Mouse (Mus musculus) embryonic stem cell, embryonic (primary cell): ENCODE data around the gene Prkcsh.

ENCODE experiments used
- CTCF ChIA-PET, 4 experiments: fragments of 300-600 bp in 2 of 4; fragments of 350-600 bp in 2 of 4; sonication (Branson Sonifier 250); formaldehyde crosslinking; loops; one replicate each; lab custom pipeline; 2022; ENCODE audit warnings: inconsistent platforms in 2 of 4; lab: Charles Lee
- POLR2A ChIA-PET, 4 experiments: fragments of 300-600 bp in 2 of 4; fragments of 350-600 bp in 2 of 4; sonication (Branson Sonifier 250); formaldehyde crosslinking; loops; one replicate each; lab custom pipeline; 2022; ENCODE audit warnings: antibody characterized with exemption in 4 of 4, inconsistent platforms in 1 of 4; lab: Charles Lee

Prkcsh gene

DNA sequence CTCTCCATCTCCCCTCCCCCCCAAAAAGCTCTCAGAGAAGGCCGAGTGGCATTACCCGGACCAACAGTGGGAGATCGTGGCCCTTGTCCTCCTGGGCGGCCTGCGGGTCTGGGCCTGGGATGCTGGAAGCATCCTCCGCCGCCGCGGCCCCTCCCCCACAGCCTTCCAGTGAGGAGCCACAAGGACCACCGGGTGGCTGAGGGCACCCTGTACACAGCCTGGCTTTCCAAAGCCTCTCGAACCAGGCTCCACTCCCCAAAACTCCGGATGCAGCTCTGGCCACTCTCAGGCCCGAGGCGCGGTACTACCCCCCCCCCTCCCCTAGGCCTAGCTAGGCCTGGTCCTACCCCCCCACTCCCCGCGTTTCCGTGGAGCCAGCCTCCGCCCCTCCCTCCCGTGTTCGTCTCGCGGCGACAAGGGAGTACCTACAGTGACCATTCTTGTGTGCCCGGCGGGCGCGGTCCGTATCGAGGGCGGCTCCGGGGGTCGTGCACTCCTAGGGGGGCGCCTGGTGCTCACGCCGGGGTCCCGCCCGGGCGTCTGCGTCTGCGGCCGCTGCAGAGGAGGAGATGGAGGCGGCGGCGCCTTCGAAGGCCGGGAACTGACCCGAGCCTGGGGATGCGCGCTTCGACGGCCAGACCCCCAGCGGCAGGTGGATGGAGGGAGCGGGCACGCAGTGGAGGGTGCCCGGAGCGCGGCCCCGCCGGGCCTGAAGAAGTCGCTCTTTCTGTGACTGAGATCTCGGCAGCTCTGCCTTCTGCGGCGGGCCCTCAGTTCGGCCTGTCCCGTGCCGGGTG, 48.8 kb downstream of the Prkcsh start:
- ChIA-PET CTCF (interaction anchor here in 3 of 4 experiments (0.6 to 1.5 kb wide), 4 partner anchors 34 to 427 kb away, joined by 3 to 5 read pairs (median 4); partner anchors contain the start of gene Ecsit (in 1 of the 3)), POLR2A (interaction anchor here (0.6 to 3.9 kb wide), 53 partner anchors 10 to 1289 kb away, joined by 3 to 24 read pairs (median 4); partner anchors contain the start of genes Ccdc159 (in 2 of the 4), Ecsit (in 2 of the 4), Tmem205 (in 2 of the 4) and 9530077C05Rik (in 1 of the 4))

- POLR2A ChIA-PET, result interaction anchor here in 3 of 4 experiments (0.6 to 3.9 kb wide), 29 partner anchors 8 to 1290 kb away, joined by 3 to 24 read pairs (median 4); partner anchors contain the start of genes Ecsit (in 1 of the 3), Gm49318 (in 1 of the 3), Ldlr (in 1 of the 3) and Pigyl (in 1 of the 3)
- CTCF ChIA-PET, result interaction anchor here in 2 of 4 experiments (0.6 kb wide), 3 partner anchors 66 to 328 kb away, joined by 4 to 5 read pairs (median 4); no protein-coding TSS in a partner anchor
These were observed 49.3 kb downstream of the Prkcsh start, which contains the start of gene Elavl3 for GRCm38 (mm10) chr9:22051958-22052254. TSS of gene Elavl3 (minus strand) at chr9:22052023.

DNA sequence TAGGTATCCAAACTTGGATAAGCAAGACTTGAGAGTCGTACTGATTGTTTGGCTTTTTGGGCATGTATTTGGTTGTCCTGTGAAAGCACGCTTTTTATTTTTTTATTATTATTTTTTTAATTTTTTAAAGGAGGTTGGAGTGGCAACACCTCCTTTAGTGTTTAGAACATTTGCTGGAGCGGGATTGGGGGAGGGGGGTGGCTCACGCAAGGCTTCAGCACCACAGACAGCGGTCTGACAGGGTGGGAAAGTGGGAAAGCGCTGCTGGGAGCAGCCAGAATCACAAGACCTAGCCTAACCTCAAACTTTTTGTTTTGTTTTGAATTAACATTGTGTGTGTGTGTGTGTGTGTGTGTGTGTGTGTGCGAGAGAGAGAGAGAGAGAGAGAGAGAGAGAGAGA, 51.1 kb downstream of the Prkcsh start:
- POLR2A ChIA-PET, result interaction anchor here in 3 of 4 experiments (0.6 to 4.9 kb wide), 38 partner anchors 10 to 508 kb away, joined by 3 to 43 read pairs (median 5); partner anchors contain the start of genes 9530077C05Rik (in 1 of the 3), Carm1 (in 1 of the 3), Ecsit (in 1 of the 3) and Gm49318 (in 1 of the 3)
- CTCF ChIA-PET, result interaction anchor here in 3 of 4 experiments (0.5 to 3.5 kb wide), 20 partner anchors 12 to 293 kb away, joined by 3 to 18 read pairs (median 5); partner anchors contain the start of genes Ccdc159 (in 1 of the 3), Gm49318 (in 1 of the 3), Pigyl (in 1 of the 3) and Tmem205 (in 1 of the 3)

GRCm38 (mm10) chr9:22054411-22055076, 51.9 kb downstream of the Prkcsh start:
- CTCF ChIA-PET, result interaction anchor here (0.5 to 3.5 kb wide), 59 partner anchors 9 to 456 kb away, joined by 3 to 18 read pairs (median 4); partner anchors contain the start of genes 9530077C05Rik (in 2 of the 4), Gm49318 (in 2 of the 4), Zfp653 (in 2 of the 4) and Ccdc159 (in 1 of the 4)
- POLR2A ChIA-PET, result interaction anchor here (0.5 to 4.9 kb wide), 98 partner anchors 9 to 1242 kb away, joined by 3 to 43 read pairs (median 4); partner anchors contain the start of genes Gm49318 (in 3 of the 4), Zfp653 (in 3 of the 4), Ccdc159 (in 2 of the 4) and Ldlr (in 2 of the 4)

DNA sequence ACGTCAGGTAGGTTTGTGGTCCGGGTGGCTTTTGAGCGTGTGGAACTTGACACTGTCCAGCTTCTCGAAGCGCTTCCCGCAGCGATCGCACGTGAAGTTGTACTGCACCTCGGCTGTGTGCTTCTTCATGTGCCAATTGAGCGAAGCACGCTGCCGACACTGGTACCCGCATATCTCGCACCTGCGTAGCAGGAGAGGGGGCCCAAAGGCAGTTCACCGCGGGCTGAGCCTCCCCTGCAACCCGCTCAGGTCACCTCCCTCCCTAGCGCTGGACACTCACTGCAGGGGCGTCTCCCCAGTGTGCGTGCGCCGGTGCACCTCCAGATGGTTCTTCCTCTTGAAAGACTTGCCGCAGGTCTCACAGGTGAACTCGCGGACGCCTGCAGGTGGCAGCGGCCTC, 53.1 kb downstream of the Prkcsh start:
- ChIA-PET CTCF (interaction anchor here (0.5 to 3.5 kb wide), 14 partner anchors 9 to 355 kb away, joined by 3 to 18 read pairs (median 6); partner anchors contain the start of genes Gm49318 (in 2 of the 4), Zfp653 (in 2 of the 4), 9530077C05Rik (in 1 of the 4) and Ccdc159 (in 1 of the 4)), POLR2A (interaction anchor here in 3 of 4 experiments (0.5 to 4.9 kb wide), 23 partner anchors 9 to 510 kb away, joined by 3 to 43 read pairs (median 6); partner anchors contain the start of genes Gm49318 (in 2 of the 3), Zfp653 (in 2 of the 3), Anln (in 1 of the 3) and Carm1 (in 1 of the 3))

GRCm38 (mm10) chr9:22056303-22056910, 53.8 kb downstream of the Prkcsh start:
- CTCF ChIA-PET, result interaction anchor here in 3 of 4 experiments (0.6 to 3.5 kb wide), 3 partner anchors 10 to 77 kb away, joined by 4 to 18 read pairs (median 7); no protein-coding TSS in a partner anchor
- POLR2A ChIA-PET, result interaction anchor here in 3 of 4 experiments (0.9 to 4.9 kb wide), 13 partner anchors 8 to 129 kb away, joined by 3 to 43 read pairs (median 5); partner anchors contain the start of genes Gm49318 (in 2 of the 3), Zfp653 (in 2 of the 3), Ccdc159 (in 1 of the 3) and Ecsit (in 1 of the 3)

DNA sequence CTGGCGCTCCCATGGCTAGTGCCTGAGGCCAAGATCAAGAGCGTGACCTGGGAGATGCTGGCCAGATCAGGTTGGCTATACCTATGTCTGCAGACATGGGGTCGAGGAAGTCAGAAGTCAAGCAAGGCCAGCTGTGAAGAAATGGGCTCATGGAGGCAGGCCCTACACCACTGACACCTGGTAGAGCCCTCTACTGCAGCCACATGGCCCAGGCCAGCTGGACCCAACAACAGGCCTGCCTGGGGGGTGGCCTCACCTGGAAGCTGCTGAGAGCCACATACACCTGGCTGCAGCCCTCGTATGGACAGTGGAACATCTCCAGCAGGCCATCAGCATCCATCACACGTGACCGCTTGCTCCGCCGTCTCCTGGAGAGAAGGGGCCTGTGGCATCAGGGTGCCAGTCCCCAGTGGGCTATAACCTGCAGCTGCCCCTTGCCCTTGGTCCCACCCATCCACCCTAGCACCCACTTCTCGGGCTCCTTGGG, 54.5 kb downstream of the Prkcsh start:
- POLR2A ChIA-PET, result interaction anchor here in 2 of 4 experiments (0.9 to 4.9 kb wide), 10 partner anchors 9 to 130 kb away, joined by 3 to 43 read pairs (median 4); partner anchors contain the start of genes Gm49318 (in 2 of the 2), Zfp653 (in 2 of the 2), Ccdc159 (in 1 of the 2) and Ecsit (in 1 of the 2)
- CTCF ChIA-PET, result interaction anchor here in 3 of 4 experiments (1.3 to 3.5 kb wide), 3 partner anchors 10 to 78 kb away, joined by 4 to 18 read pairs (median 4); no protein-coding TSS in a partner anchor

DNA sequence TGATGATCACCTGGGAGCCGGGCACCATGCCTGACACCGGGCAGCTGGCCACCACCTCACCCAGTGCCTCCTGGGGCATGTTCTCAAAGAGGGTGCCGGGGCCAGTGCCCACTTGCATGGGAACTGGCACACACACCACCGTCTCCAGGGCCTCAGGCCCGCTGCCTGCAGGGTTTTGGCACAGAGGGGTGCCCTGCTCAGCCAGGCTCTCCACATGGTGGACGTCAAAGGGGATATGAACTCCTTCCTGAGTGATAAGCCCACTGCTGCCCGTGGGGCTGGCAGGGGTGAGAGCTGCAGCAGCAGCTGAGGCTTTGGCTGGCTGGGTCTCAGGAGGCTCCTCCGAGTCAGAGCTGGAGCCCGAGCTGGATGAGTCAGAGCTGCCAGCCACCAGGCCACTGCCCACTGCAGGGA, 55.4 kb downstream of the Prkcsh start:
- ChIA-PET POLR2A (interaction anchor here in 3 of 4 experiments (0.6 to 4.9 kb wide), 10 partner anchors 8 to 339 kb away, joined by 3 to 43 read pairs (median 4); partner anchors contain the start of genes Gm49318 (in 2 of the 3) and Zfp653 (in 2 of the 3)), CTCF (interaction anchor here in 2 of 4 experiments (1.3 to 1.6 kb wide), 2 partner anchors 9 kb away, joined by 4 read pairs; no protein-coding TSS in a partner anchor)

DNA sequence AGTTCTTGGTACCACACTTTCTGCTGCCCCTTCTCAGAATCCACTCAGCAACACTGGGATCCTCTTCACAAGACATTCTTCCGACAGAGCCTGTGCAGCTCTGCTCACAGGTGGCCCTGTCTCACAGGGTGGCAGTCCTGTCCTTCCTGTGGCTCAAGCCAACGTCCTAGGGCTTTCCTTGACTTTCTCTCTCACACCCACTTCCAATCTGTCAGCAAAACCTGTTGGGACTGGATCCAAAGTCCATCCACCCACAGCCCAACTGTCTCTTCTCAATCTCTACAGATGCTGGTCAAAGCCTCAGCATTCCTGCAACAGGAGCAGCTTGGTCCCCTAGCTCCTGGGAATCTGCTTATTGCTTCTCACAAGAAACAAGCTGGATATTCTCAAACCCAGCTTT, 58.7 kb downstream of the Prkcsh start:
- CTCF ChIA-PET, result interaction anchor here in 2 of 4 experiments (0.9 to 1.0 kb wide), 2 partner anchors 37 to 66 kb away, joined by 3 to 4 read pairs; no protein-coding TSS in a partner anchor
- POLR2A ChIA-PET, result interaction anchor here in 2 of 4 experiments (1.1 to 1.7 kb wide), 7 partner anchors 9 to 104 kb away, joined by 3 to 11 read pairs (median 5); partner anchors contain the start of genes Gm49318 (in 2 of the 2), Elavl3 (in 1 of the 2), Pigyl (in 1 of the 2) and Zfp653 (in 1 of the 2)
